Mouse (Mus musculus): ENCODE data around the gene Nthl1. TPM values are rescaled to one million over a fixed set of nuclear protein-coding genes. Genes with fewer than 3 reads are reported as not detected.
A peak's percentile ranks its signal among the peaks of the same experiment; 100 is the strongest.

Nthl1 gene
- 5.8 and 6.4 TPM in 2 replicates for polyA plus RNA-seq (2015; fragmentation: Nextera tagmentation; extraction: Ambion mirVana)

- H3K36me3 ChIP-seq (replicated peaks) = peaks cover 28% of the 10 kb centered on the region
- peak within 1 kb of the TSS; percentile 70 for H3K4me3 ChIP-seq (replicated peaks)
- no peaks in the 10 kb centered on the region for H3K27me3 ChIP-seq
- peak within 1 kb of the TSS; percentile 90 for H3K4me2 ChIP-seq
- peaks cover 36% of the 10 kb centered on the region for H3K4me1 ChIP-seq (replicated peaks)
- H3K9me3 ChIP-seq (replicated peaks) = no peaks in the 10 kb centered on the region
- 2% methylated on average over 51 of the region's 51 CpGs for whole genome bisulfite sequencing (ENCODE audit: insufficient replicate concordance)
- peak within 1 kb of the TSS; percentile 62 for H3K9ac ChIP-seq
- ATAC-seq (ENCODE audit: insufficient read depth) = peak; percentile 73
- H3K27ac ChIP-seq (replicated peaks) = peak within 1 kb of the TSS; percentile 69
Measured at GRCm38 (mm10) chr17:24632167-24632812, at the start of gene Nthl1, which contains the start of gene Tsc2. Nthl1 (plus strand) TSS chr17:24632680. Tsc2 (minus strand) TSS chr17:24632630.

- Histone ChIP-seq H3K4me3 (replicated peaks) (no peak overlapping the region), H3K9me3 (replicated peaks) (no peaks in the 10 kb centered on the region), H3K4me2 (no peak overlapping the region), H3K4me1 (replicated peaks) (peaks cover 17% of the 10 kb centered on the region), H3K9ac (no peak overlapping the region), H3K36me3 (replicated peaks) (peaks cover 40% of the 10 kb centered on the region), H3K27me3 (no peaks in the 10 kb centered on the region), H3K27ac (replicated peaks) (peak overlapping the region; percentile 34; the same call in 1 of the 2 replicates)
- ATAC-seq (ENCODE audit: insufficient read depth) = no peak
- 37% methylated on average over 5 of the region's 5 CpGs for WGBS (ENCODE audit: insufficient replicate concordance)
Measured at GRCm38 (mm10) chr17:24583599-24584460, 48.6 kb upstream of the Nthl1 start.

GRCm38 (mm10) chr17:24584520-24584919, 48.0 kb upstream of the Nthl1 start:
- peaks cover 17% of the 10 kb centered on the region for H3K4me1 ChIP-seq (replicated peaks)
- peak overlapping the region; percentile 34; the same call in 1 of the 2 replicates for H3K27ac ChIP-seq (replicated peaks)
- H3K4me3 ChIP-seq (replicated peaks) = no peak overlapping the region
- no peak overlapping the region for H3K9ac ChIP-seq
- H3K4me2 ChIP-seq = no peak overlapping the region
- H3K36me3 ChIP-seq (replicated peaks) = peaks cover 39% of the 10 kb centered on the region
- 50% methylated on average over 3 of the region's 3 CpGs for WGBS (ENCODE audit: insufficient replicate concordance)
- ATAC-seq (ENCODE audit: insufficient read depth) = 0 out of 2 replicates have a peak, but pooled peaks have one; percentile 37
- no peaks in the 10 kb centered on the region for H3K9me3 ChIP-seq (replicated peaks)
- no peaks in the 10 kb centered on the region for H3K27me3 ChIP-seq

- Histone ChIP-seq H3K27me3 (no peaks in the 10 kb centered on the region), H3K9me3 (replicated peaks) (no peaks in the 10 kb centered on the region), H3K4me3 (replicated peaks) (no peak overlapping the region), H3K9ac (no peak overlapping the region), H3K4me1 (replicated peaks) (peaks cover 15% of the 10 kb centered on the region), H3K36me3 (replicated peaks) (peaks cover 34% of the 10 kb centered on the region), H3K27ac (replicated peaks) (no peak overlapping the region), H3K4me2 (no peak overlapping the region)
- ATAC-seq (ENCODE audit: insufficient read depth) = no peak
- 59% methylated on average over 4 of the region's 4 CpGs for WGBS (ENCODE audit: insufficient replicate concordance)
Measured at GRCm38 (mm10) chr17:24586532-24586931, 45.9 kb upstream of the Nthl1 start.

GRCm38 (mm10) chr17:24590943-24591342, 41.5 kb upstream of the Nthl1 start:
- WGBS (ENCODE audit: insufficient replicate concordance) = 66% methylated on average over 3 of the region's 3 CpGs
- Histone ChIP-seq H3K36me3 (replicated peaks) (peaks cover 57% of the 10 kb centered on the region), H3K9ac (no peak overlapping the region), H3K4me2 (no peak overlapping the region), H3K9me3 (replicated peaks) (no peaks in the 10 kb centered on the region), H3K4me3 (replicated peaks) (no peak overlapping the region), H3K27me3 (no peaks in the 10 kb centered on the region), H3K4me1 (replicated peaks) (no peaks in the 10 kb centered on the region), H3K27ac (replicated peaks) (no peak overlapping the region)
- ATAC-seq (ENCODE audit: insufficient read depth) = no peak

GRCm38 (mm10) chr17:24591695-24592094, 40.8 kb upstream of the Nthl1 start:
- 82% methylated on average over 5 of the region's 5 CpGs for WGBS (ENCODE audit: insufficient replicate concordance)

GRCm38 (mm10) chr17:24593248-24593647, 39.2 kb upstream of the Nthl1 start:
- no peak overlapping the region for H3K4me3 ChIP-seq (replicated peaks)
- H3K4me2 ChIP-seq = no peak overlapping the region
- H3K4me1 ChIP-seq (replicated peaks) = no peaks in the 10 kb centered on the region
- H3K9me3 ChIP-seq (replicated peaks) = no peaks in the 10 kb centered on the region
- WGBS (ENCODE audit: insufficient replicate concordance) = 69% methylated on average over 5 of the region's 5 CpGs
- H3K27ac ChIP-seq (replicated peaks) = no peak overlapping the region
- ATAC-seq (ENCODE audit: insufficient read depth) = no peak
- peaks cover 58% of the 10 kb centered on the region for H3K36me3 ChIP-seq (replicated peaks)
- no peaks in the 10 kb centered on the region for H3K27me3 ChIP-seq
- H3K9ac ChIP-seq = no peak overlapping the region

More at GRCm38 (mm10) chr17:24591695-24592094, 40.8 kb upstream of the Nthl1 start:
- Histone ChIP-seq H3K27me3 (no peaks in the 10 kb centered on the region), H3K4me2 (no peak overlapping the region), H3K9me3 (replicated peaks) (no peaks in the 10 kb centered on the region), H3K36me3 (replicated peaks) (peaks cover 57% of the 10 kb centered on the region), H3K4me3 (replicated peaks) (no peak overlapping the region), H3K4me1 (replicated peaks) (no peaks in the 10 kb centered on the region), H3K27ac (replicated peaks) (no peak overlapping the region), H3K9ac (no peak overlapping the region)
- ATAC-seq (ENCODE audit: insufficient read depth) = no peak

GRCm38 (mm10) chr17:24593992-24594890, 38.2 kb upstream of the Nthl1 start:
- Histone ChIP-seq H3K9ac (no peak overlapping the region), H3K4me3 (replicated peaks) (no peak overlapping the region), H3K36me3 (replicated peaks) (peaks cover 68% of the 10 kb centered on the region), H3K4me1 (replicated peaks) (no peaks in the 10 kb centered on the region), H3K4me2 (no peak overlapping the region), H3K9me3 (replicated peaks) (no peaks in the 10 kb centered on the region), H3K27ac (replicated peaks) (no peak overlapping the region), H3K27me3 (no peaks in the 10 kb centered on the region)
- ATAC-seq (ENCODE audit: insufficient read depth) = no peak
- WGBS (ENCODE audit: insufficient replicate concordance) = 85% methylated on average over 26 of the region's 26 CpGs

- Histone ChIP-seq H3K36me3 (replicated peaks) (peaks cover 78% of the 10 kb centered on the region), H3K9ac (no peak overlapping the region), H3K27ac (replicated peaks) (no peak overlapping the region), H3K27me3 (no peaks in the 10 kb centered on the region), H3K4me2 (no peak overlapping the region), H3K4me1 (replicated peaks) (no peaks in the 10 kb centered on the region), H3K9me3 (replicated peaks) (no peaks in the 10 kb centered on the region), H3K4me3 (replicated peaks) (no peak overlapping the region)
- ATAC-seq (ENCODE audit: insufficient read depth) = no peak
- 79% methylated on average over 17 of the region's 17 CpGs for WGBS (ENCODE audit: insufficient replicate concordance)
Measured at GRCm38 (mm10) chr17:24595126-24596072, 37.1 kb upstream of the Nthl1 start.

GRCm38 (mm10) chr17:24596073-24596466, 36.4 kb upstream of the Nthl1 start:
- H3K4me3 ChIP-seq (replicated peaks) = no peak overlapping the region
- H3K27ac ChIP-seq (replicated peaks) = no peak overlapping the region
- H3K4me1 ChIP-seq (replicated peaks) = no peaks in the 10 kb centered on the region
- no peak for ATAC-seq (ENCODE audit: insufficient read depth)
- no peaks in the 10 kb centered on the region for H3K27me3 ChIP-seq
- 68% methylated on average over 5 of the region's 5 CpGs for WGBS (ENCODE audit: insufficient replicate concordance)
- H3K4me2 ChIP-seq = no peak overlapping the region
- H3K9ac ChIP-seq = no peak overlapping the region
- H3K36me3 ChIP-seq (replicated peaks) = peaks cover 79% of the 10 kb centered on the region
- H3K9me3 ChIP-seq (replicated peaks) = no peaks in the 10 kb centered on the region
